14 mouse cellular contexts compared by ENCODE assay signal in genomic region chr6:24106157-24106556, GRCm38 (mm10).
DNase-seq lines count a peak whose midpoint lies in the region; ATAC-seq lines count a peak whose summit lies in the region.
"Had no signal": no experiment of that assay in that cellular context is flagged by ENCODE, and none has a peak within 500 bp of the region (broad histone marks: within the 10 kb centered on the region; RNA-seq: fewer than 3 reads in every experiment).

No protein-coding gene starts in this region.

- peak; percentile 6 for DNase-seq in embryo, embryonic 10 days (ENCODE audit: low spot score)
- no peak for DNase-seq in embryo, embryonic 9.5 days (ENCODE audit: extremely low spot score)
- no peak for DNase-seq in midbrain, embryonic 11.5 days (ENCODE audit: low spot score, missing footprints)
- DNase-seq in lung, postnatal 10 days, result no peak
- DNase-seq in ovary, postnatal 10 days (ENCODE audit: low spot score), result no peak
- DNase-seq in urinary bladder, postnatal 10 days (ENCODE audit: low spot score), result no peak
- DNase-seq: adrenal gland, postnatal 14 days; lung, postnatal 4 days; right cerebral cortex, postnatal 4 days had no signal

- H3K4me2 ChIP-seq in forebrain, embryonic 13.5 days, result no peak overlapping the region
- no peak overlapping the region for H3K4me2 ChIP-seq in midbrain, embryonic 11.5 days
- H3K4me2 ChIP-seq: heart, embryonic 15.5 days; liver, embryonic 11.5 days had no signal

- H3K4me1 ChIP-seq in forebrain, embryonic 13.5 days, result peaks cover 10% of the 10 kb centered on the region
- peaks cover 5% of the 10 kb centered on the region for H3K4me1 ChIP-seq in midbrain, embryonic 11.5 days (ENCODE audit: control insufficient read depth, insufficient read depth, low read length)
- H3K4me1 ChIP-seq: heart, embryonic 15.5 days had no signal

- no peaks in the 10 kb centered on the region for H3K36me3 ChIP-seq in forebrain, embryonic 13.5 days (ENCODE audit: poor library complexity, severe bottlenecking)
- no peaks in the 10 kb centered on the region for H3K36me3 ChIP-seq in midbrain, embryonic 11.5 days (ENCODE audit: control insufficient read depth, insufficient read depth, low read length)
- H3K36me3 ChIP-seq: heart, embryonic 15.5 days had no signal

- H3K4me3 ChIP-seq in forebrain, embryonic 13.5 days, result no peak overlapping the region
- no peak overlapping the region for H3K4me3 ChIP-seq in midbrain, embryonic 11.5 days (ENCODE audit: low read depth, low read length)
- H3K4me3 ChIP-seq: heart, embryonic 15.5 days had no signal

- ATAC-seq in cerebellum, adult (ENCODE audit: insufficient number of reproducible peaks, low FRiP score, low TSS enrichment), result peak; percentile 87
- ATAC-seq in forebrain, embryonic 13.5 days, result peak; percentile 70
- ATAC-seq in midbrain, embryonic 11.5 days (ENCODE audit: low FRiP score), result peak; percentile 60
- ATAC-seq: intestine, postnatal 0 days had no signal

- H3K9me3 ChIP-seq in forebrain, embryonic 13.5 days (replicated peaks), result no peaks in the 10 kb centered on the region
- H3K9me3 ChIP-seq in midbrain, embryonic 11.5 days (ENCODE audit: control insufficient read depth, low read length), result no peaks in the 10 kb centered on the region
- H3K9me3 ChIP-seq: heart, embryonic 15.5 days had no signal

- H3K9ac ChIP-seq in forebrain, embryonic 13.5 days, result no peak overlapping the region
- H3K9ac ChIP-seq in midbrain, embryonic 11.5 days (ENCODE audit: low read length), result no peak overlapping the region
- H3K9ac ChIP-seq: heart, embryonic 15.5 days had no signal

- no peak overlapping the region for H3K27ac ChIP-seq in forebrain, embryonic 13.5 days
- H3K27ac ChIP-seq in midbrain, embryonic 11.5 days (ENCODE audit: low read depth, low read length), result no peak overlapping the region
- H3K27ac ChIP-seq: heart, embryonic 15.5 days had no signal

- H3K27me3 ChIP-seq in forebrain, embryonic 13.5 days, result no peaks in the 10 kb centered on the region
- no peaks in the 10 kb centered on the region for H3K27me3 ChIP-seq in midbrain, embryonic 11.5 days (ENCODE audit: control insufficient read depth, insufficient read depth, low read length)
- H3K27me3 ChIP-seq: heart, embryonic 15.5 days had no signal

- 23% methylated on average over 3 of the region's 3 CpGs for WGBS in forebrain, embryonic 13.5 days
- 31% methylated on average over 3 of the region's 3 CpGs for WGBS in midbrain, embryonic 11.5 days
